Mouse (Mus musculus) kidney, embryonic 16.5 days (tissue): Measurements from ENCODE around the gene Gm3755. TPM values are rescaled to one million over a fixed set of nuclear protein-coding genes. Genes with fewer than 3 reads are reported as not detected.
A peak's percentile ranks its signal among the peaks of the same experiment; 100 is the strongest.
"Not testable (repeated sequence)": the region's sequence is repeated elsewhere in the genome, so short reads cannot be mapped to it uniquely, and the experiment has no call there.

Experiments used
- ATAC-seq: fragments of 200-750 bp; cut with Nextera tagmentation; 2 replicates; pipeline ENCODE4 v1.8.0; 2017; ENCODE audit warnings: moderate TSS enrichment; ENCODE audit not compliant: low FRiP score, low TSS enrichment
- H3K27ac ChIP-seq: fragments of 300-500 bp; sonication (generic); 2 replicates; pipeline ENCODE4 v1.5.1; 2014; ENCODE audit warnings: low read length
- H3K27me3 ChIP-seq: fragments of 300-500 bp; sonication (generic); 2 replicates; pipeline ENCODE4 v1.6.1; 2014; ENCODE audit warnings: low read length, control low read depth, mixed read lengths; ENCODE audit not compliant: insufficient read depth
- H3K36me3 ChIP-seq: fragments of 300-500 bp; sonication (generic); 2 replicates; pipeline ENCODE4 v1.6.1; 2014; ENCODE audit warnings: low read length, control low read depth, mixed read lengths; ENCODE audit not compliant: insufficient read depth
- H3K4me1 ChIP-seq: fragments of 300-500 bp; sonication (generic); 2 replicates; pipeline ENCODE4 v1.6.1; 2014; ENCODE audit warnings: low read length, control low read depth, mixed read lengths; ENCODE audit not compliant: insufficient read depth
- H3K4me2 ChIP-seq: fragments of 300-500 bp; sonication (generic); replicated peaks from 2 replicates; pipeline ENCODE4 v1.6.1; 2014; ENCODE audit warnings: low read depth, low read length
- H3K4me3 ChIP-seq: fragments of 300-500 bp; sonication (generic); 2 replicates; pipeline ENCODE4 v1.5.1; 2014; ENCODE audit warnings: mild to moderate bottlenecking, low read length
- H3K9ac ChIP-seq: fragments of 300-500 bp; sonication (generic); replicated peaks from 2 replicates; pipeline ENCODE4 v1.6.1; 2014; ENCODE audit warnings: low read length
- H3K9me3 ChIP-seq: fragments of 300-500 bp; sonication (generic); 2 replicates; pipeline ENCODE4 v1.6.1; 2016; ENCODE audit warnings: low read length, control low read depth
- WGBS: fragments of 180-500 bp; shearing (Covaris S2); extraction: QIAGEN DNeasy Blood & Tissue Kit; methylation state at CpG from one replicate; pipeline ENCODE4 v1.1.7; 2014; 5-methylcytosine and 5-hydroxymethylcytosine counted together
- polyA plus RNA-seq: library from polyadenylated mRNA; unstranded; fragments of >200 nt; fragmentation: Nextera tagmentation; extraction: Ambion mirVana; gene quantifications from 2 replicates; pipeline ENCODE4 v1.2.1, GENCODE M21; 2015

The Gm3755 gene
- 0.22 TPM in 1 of 2 replicates, not detected in the other for polyA plus RNA-seq

DNA sequence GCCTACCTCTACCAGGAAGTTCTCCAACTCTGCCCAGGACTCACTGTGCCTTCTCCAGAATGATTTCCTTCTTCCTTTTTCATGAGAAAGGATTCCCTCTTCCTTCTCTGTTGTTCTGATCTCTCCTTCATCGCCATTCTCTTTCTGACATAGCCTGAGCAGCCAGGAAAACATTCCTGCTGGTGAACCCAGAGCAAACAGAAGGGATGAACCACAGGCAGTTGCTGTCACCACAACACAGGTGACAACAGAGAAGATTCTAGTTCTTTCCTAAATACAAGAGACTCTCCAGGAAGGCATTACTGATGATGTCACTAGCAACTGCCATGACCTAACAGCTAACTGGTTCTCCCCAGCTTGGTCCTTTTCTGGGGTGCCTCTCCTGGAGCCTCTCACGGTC lies at the start of gene Gm3755:
Gm3755 (minus strand) TSS at position 101 of the 400 bp plus-strand sequence.
- H3K4me2 ChIP-seq, H3K27me3 ChIP-seq, H3K9me3 ChIP-seq, H3K27ac ChIP-seq, H3K36me3 ChIP-seq, H3K4me3 ChIP-seq, H3K9ac ChIP-seq, ATAC-seq, H3K4me1 ChIP-seq: not testable (repeated sequence)
- WGBS: no CpG with 5 or more reads among the region's 2 CpGs

DNA sequence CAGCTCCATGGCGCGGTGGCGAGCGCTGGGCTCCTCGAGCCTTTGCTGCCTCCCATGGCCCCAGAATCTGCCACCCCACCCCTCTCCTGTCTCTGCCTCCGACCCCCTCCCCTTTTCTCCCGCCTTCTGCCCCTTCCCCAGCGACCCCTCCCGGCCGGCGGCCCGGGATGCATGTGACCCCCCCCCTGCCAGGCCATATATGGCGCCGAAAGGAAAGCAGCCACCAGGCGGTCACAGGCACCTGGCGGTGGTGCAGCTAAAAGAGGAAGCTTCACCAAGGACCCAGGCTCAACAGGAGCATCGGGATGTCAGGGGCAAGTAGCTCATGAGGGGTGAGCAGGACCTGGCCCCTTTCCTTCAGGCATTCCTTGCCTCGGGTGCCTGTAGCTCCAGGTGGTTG lies 38.0 kb upstream of the Gm3755 start:
- not testable (repeated sequence) for H3K9ac ChIP-seq, ATAC-seq, H3K9me3 ChIP-seq, H3K36me3 ChIP-seq, H3K4me1 ChIP-seq, H3K27ac ChIP-seq, H3K27me3 ChIP-seq
- peak overlapping the region; percentile 30 for H3K4me3 ChIP-seq
- peak overlapping the region; percentile 53 for H3K4me2 ChIP-seq
- 1% methylated on average over 12 of the region's 18 CpGs for WGBS

DNA sequence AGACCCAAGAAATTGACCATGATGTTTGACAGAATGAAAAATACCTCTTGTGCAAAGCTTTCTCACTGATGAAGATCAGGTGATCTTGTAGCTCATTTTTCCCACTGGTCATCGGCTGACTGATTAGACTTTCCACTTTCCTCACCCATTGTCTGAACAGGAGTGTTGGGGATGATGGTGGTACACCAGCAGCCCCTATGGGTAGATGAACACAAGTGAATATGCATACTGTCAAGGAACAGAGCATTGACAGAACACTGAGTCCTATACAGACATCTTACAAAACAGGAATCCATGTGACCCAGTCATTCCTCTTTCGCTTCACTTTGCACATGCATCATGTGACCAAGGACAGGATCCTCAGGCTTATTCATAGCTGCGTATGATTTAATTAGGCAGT lies 32.9 kb upstream of the Gm3755 start, which contains the start of gene Gm3752:
Gm3752 (minus strand) TSS at position 101 of the 400 bp plus-strand sequence.
- H3K4me3 ChIP-seq, H3K9ac ChIP-seq, H3K27me3 ChIP-seq, H3K4me2 ChIP-seq, H3K4me1 ChIP-seq, H3K27ac ChIP-seq, H3K9me3 ChIP-seq, H3K36me3 ChIP-seq, ATAC-seq: not testable (repeated sequence)
- 100% methylated on average over 1 of the region's 3 CpGs for WGBS

DNA sequence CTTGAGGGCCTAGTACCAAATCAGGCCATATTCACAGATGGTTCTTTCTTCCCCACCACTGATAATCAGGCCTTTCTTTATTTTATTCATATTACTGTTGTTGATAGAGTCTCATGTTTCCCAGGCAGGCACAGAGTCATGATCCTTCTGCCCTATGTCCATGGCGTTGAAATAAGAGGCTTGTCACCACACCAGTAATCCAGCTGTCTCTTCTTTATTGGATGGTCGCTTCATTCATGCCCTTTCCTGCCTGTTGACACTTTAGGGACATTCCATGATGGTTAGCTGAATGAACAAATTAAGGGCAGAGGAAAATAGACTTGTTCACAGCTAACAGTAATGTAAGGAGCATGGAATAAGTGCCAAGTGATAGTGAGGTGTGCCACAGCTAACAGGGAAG lies 28.2 kb downstream of the Gm3755 start:
- H3K4me3 ChIP-seq, H3K4me2 ChIP-seq, H3K27ac ChIP-seq, ATAC-seq, H3K27me3 ChIP-seq, H3K9me3 ChIP-seq, H3K36me3 ChIP-seq, H3K9ac ChIP-seq, H3K4me1 ChIP-seq: not testable (repeated sequence)
- WGBS: 43% methylated on average over 2 of the region's 2 CpGs

Other genes starting within 250 kb of the Gm3755 start
- not detected in 2 replicates for gene Gm3727, start 186.2 kb downstream of the Gm3755 start, polyA plus RNA-seq
- gene Gm3739, start 135.9 kb downstream of the Gm3755 start, polyA plus RNA-seq: 0.45 and 0.64 TPM in 2 replicates
- gene Gm5797, start 118.5 kb downstream of the Gm3755 start, polyA plus RNA-seq: not detected in 2 replicates
- gene Gm8374, start 85.8 kb downstream of the Gm3755 start, polyA plus RNA-seq: not detected in 2 replicates
- 0.47 and 0.69 TPM in 2 replicates for gene Gm3752, start 32.8 kb upstream of the Gm3755 start, polyA plus RNA-seq
- gene Gm3558, start 117.6 kb upstream of the Gm3755 start, polyA plus RNA-seq: 0.24 and 0.77 TPM in 2 replicates
- gene Gm10338, start 144.7 kb upstream of the Gm3755 start, polyA plus RNA-seq: not detected in 2 replicates
- gene Gm10128, start 193.1 kb upstream of the Gm3755 start, polyA plus RNA-seq: not detected in 2 replicates